Mouse (Mus musculus) liver, embryonic 12.5 days (tissue): ENCODE measurements at regions not wholly inside any gene's neighbourhood (a gene's known extent, or its start where the extent isn't known, plus 50 kb on each side); places are given as distances from the start of the nearest gene placed in this dataset.

Experiments
- ATAC-seq: fragments of 200-750 bp; cut with Nextera tagmentation; 2 replicates; pipeline ENCODE4 v1.8.0; 2017; ENCODE audit warnings: moderate number of reproducible peaks, mild to moderate bottlenecking, moderate library complexity
- H3K27ac ChIP-seq: fragments of 300-500 bp; sonication (generic); 2 replicates; pipeline ENCODE4 v1.5.1; 2016; ENCODE audit warnings: mild to moderate bottlenecking
- H3K27me3 ChIP-seq: fragments of 300-500 bp; sonication (generic); replicated peaks from 2 replicates; pipeline ENCODE4 v1.6.1; 2016; ENCODE audit warnings: mild to moderate bottlenecking, moderate library complexity
- H3K36me3 ChIP-seq: fragments of 300-500 bp; sonication (generic); 2 replicates; pipeline ENCODE4 v1.6.1; 2016; ENCODE audit warnings: mild to moderate bottlenecking, moderate library complexity
- H3K4me1 ChIP-seq: fragments of 300-500 bp; sonication (generic); 2 replicates; pipeline ENCODE4 v1.6.1; 2016
- H3K4me2 ChIP-seq: fragments of 300-500 bp; sonication (generic); 2 replicates; pipeline ENCODE4 v1.6.1; 2016; ENCODE audit warnings: mild to moderate bottlenecking, moderate library complexity
- H3K4me3 ChIP-seq: fragments of 300-500 bp; sonication (generic); 2 replicates; pipeline ENCODE4 v1.5.1; 2016; ENCODE audit warnings: mild to moderate bottlenecking, moderate library complexity
- H3K9ac ChIP-seq: fragments of 300-500 bp; sonication (generic); 2 replicates; pipeline ENCODE4 v1.6.1; 2016; ENCODE audit warnings: mild to moderate bottlenecking, moderate library complexity
- H3K9me3 ChIP-seq: fragments of 300-500 bp; sonication (generic); replicated peaks from 2 replicates; pipeline ENCODE4 v1.6.1; 2016; ENCODE audit warnings: mild to moderate bottlenecking, moderate library complexity
- WGBS: fragments of 180-500 bp; shearing (Covaris S2); methylation state at CpG from one replicate; pipeline ENCODE4 v1.1.7; 2016; ENCODE audit not compliant: insufficient replicate concordance; 5-methylcytosine and 5-hydroxymethylcytosine counted together

- Histone ChIP-seq H3K9me3 (no peaks in the 10 kb centered on the region), H3K27ac (no peak overlapping the region), H3K4me2 (no peak overlapping the region), H3K4me3 (no peak overlapping the region), H3K27me3 (no peaks in the 10 kb centered on the region), H3K4me1 (no peaks in the 10 kb centered on the region), H3K9ac (no peak overlapping the region), H3K36me3 (no peaks in the 10 kb centered on the region)
- WGBS: 71% methylated on average over 3 of the region's 3 CpGs
- ATAC-seq: no peak
Observed at GRCm38 (mm10) chr3:149367888-149368287, 377.5 kb upstream of the Adgrl2 start.

GRCm38 (mm10) chr3:149360164-149360563, 369.8 kb upstream of the Adgrl2 start:
- no peak for ATAC-seq
- no peaks in the 10 kb centered on the region for H3K27me3 ChIP-seq
- H3K4me2 ChIP-seq: no peak overlapping the region
- H3K36me3 ChIP-seq: no peaks in the 10 kb centered on the region
- H3K27ac ChIP-seq: no peak overlapping the region
- H3K4me3 ChIP-seq: no peak overlapping the region
- H3K9me3 ChIP-seq: no peaks in the 10 kb centered on the region
- no peak overlapping the region for H3K9ac ChIP-seq
- no peaks in the 10 kb centered on the region for H3K4me1 ChIP-seq
- 34% methylated on average over 2 of the region's 2 CpGs for WGBS

GRCm38 (mm10) chr3:149358570-149359193, 368.3 kb upstream of the Adgrl2 start:
- Histone ChIP-seq H3K36me3 (no peaks in the 10 kb centered on the region), H3K27ac (no peak overlapping the region)

GRCm38 (mm10) chr3:149357903-149358569, 367.7 kb upstream of the Adgrl2 start:
- H3K9me3 ChIP-seq: no peaks in the 10 kb centered on the region
- no peaks in the 10 kb centered on the region for H3K27me3 ChIP-seq
- H3K9ac ChIP-seq: no peak overlapping the region
- H3K36me3 ChIP-seq: no peaks in the 10 kb centered on the region
- H3K27ac ChIP-seq: no peak overlapping the region
- WGBS: 50% methylated on average over 14 of the region's 14 CpGs
- ATAC-seq: no peak
- H3K4me1 ChIP-seq: no peaks in the 10 kb centered on the region
- no peak overlapping the region for H3K4me2 ChIP-seq
- H3K4me3 ChIP-seq: no peak overlapping the region

More at GRCm38 (mm10) chr3:149358570-149359193, 368.3 kb upstream of the Adgrl2 start:
- WGBS: 32% methylated on average over 6 of the region's 6 CpGs
- Histone ChIP-seq H3K9me3 (no peaks in the 10 kb centered on the region), H3K4me3 (no peak overlapping the region), H3K9ac (no peak overlapping the region), H3K4me1 (no peaks in the 10 kb centered on the region), H3K27me3 (no peaks in the 10 kb centered on the region), H3K4me2 (no peak overlapping the region)
- ATAC-seq: no peak

- Histone ChIP-seq H3K4me2 (no peak overlapping the region), H3K27me3 (no peaks in the 10 kb centered on the region), H3K9ac (no peak overlapping the region), H3K36me3 (no peaks in the 10 kb centered on the region), H3K4me1 (no peaks in the 10 kb centered on the region), H3K4me3 (no peak overlapping the region), H3K9me3 (no peaks in the 10 kb centered on the region), H3K27ac (no peak overlapping the region)
- ATAC-seq: no peak
- 52% methylated on average over 2 of the region's 2 CpGs for WGBS
Observed at GRCm38 (mm10) chr3:149357121-149357520, 366.8 kb upstream of the Adgrl2 start.

GRCm38 (mm10) chr3:149355362-149355761, 365.0 kb upstream of the Adgrl2 start:
- Histone ChIP-seq H3K36me3 (no peaks in the 10 kb centered on the region), H3K27ac (no peak overlapping the region), H3K4me1 (no peaks in the 10 kb centered on the region), H3K27me3 (no peaks in the 10 kb centered on the region), H3K4me3 (no peak overlapping the region), H3K9ac (no peak overlapping the region), H3K9me3 (no peaks in the 10 kb centered on the region), H3K4me2 (no peak overlapping the region)
- ATAC-seq: no peak
- 74% methylated on average over 11 of the region's 11 CpGs for WGBS

- no peak for ATAC-seq
- Histone ChIP-seq H3K4me2 (no peak overlapping the region), H3K4me1 (no peaks in the 10 kb centered on the region), H3K9me3 (no peaks in the 10 kb centered on the region), H3K27me3 (no peaks in the 10 kb centered on the region), H3K4me3 (no peak overlapping the region), H3K9ac (no peak overlapping the region), H3K36me3 (no peaks in the 10 kb centered on the region), H3K27ac (no peak overlapping the region)
- WGBS: 78% methylated on average over 5 of the region's 5 CpGs
Observed at GRCm38 (mm10) chr3:149353958-149354357, 363.6 kb upstream of the Adgrl2 start.

- H3K27me3 ChIP-seq: no peaks in the 10 kb centered on the region
- no peak overlapping the region for H3K4me2 ChIP-seq
- no peak overlapping the region for H3K27ac ChIP-seq
- no peaks in the 10 kb centered on the region for H3K36me3 ChIP-seq
- no peak overlapping the region for H3K9ac ChIP-seq
- WGBS: 28% methylated on average over 6 of the region's 6 CpGs
- no peaks in the 10 kb centered on the region for H3K9me3 ChIP-seq
- ATAC-seq: no peak
- no peak overlapping the region for H3K4me3 ChIP-seq
- H3K4me1 ChIP-seq: no peaks in the 10 kb centered on the region
Observed at GRCm38 (mm10) chr3:149352546-149352945, 362.2 kb upstream of the Adgrl2 start.

GRCm38 (mm10) chr3:149349731-149350130, 359.4 kb upstream of the Adgrl2 start:
- Histone ChIP-seq H3K4me1 (no peaks in the 10 kb centered on the region), H3K4me2 (no peak overlapping the region), H3K27me3 (no peaks in the 10 kb centered on the region), H3K36me3 (no peaks in the 10 kb centered on the region), H3K9ac (no peak overlapping the region), H3K4me3 (no peak overlapping the region), H3K27ac (no peak overlapping the region), H3K9me3 (no peaks in the 10 kb centered on the region)
- no peak for ATAC-seq
- WGBS: 60% methylated on average over 6 of the region's 6 CpGs

GRCm38 (mm10) chr3:149349211-149349697, 358.9 kb upstream of the Adgrl2 start:
- ATAC-seq: peak; percentile 69; the same call in 1 of the 2 replicates
- Histone ChIP-seq H3K27ac (no peak overlapping the region), H3K27me3 (no peaks in the 10 kb centered on the region), H3K36me3 (no peaks in the 10 kb centered on the region), H3K4me2 (no peak overlapping the region), H3K9me3 (no peaks in the 10 kb centered on the region), H3K9ac (no peak overlapping the region), H3K4me3 (no peak overlapping the region), H3K4me1 (no peaks in the 10 kb centered on the region)
- WGBS: 32% methylated on average over 9 of the region's 9 CpGs

GRCm38 (mm10) chr3:149348459-149348971, 358.2 kb upstream of the Adgrl2 start:
- no peak for ATAC-seq
- Histone ChIP-seq H3K4me1 (no peaks in the 10 kb centered on the region), H3K4me2 (no peak overlapping the region), H3K9me3 (no peaks in the 10 kb centered on the region), H3K4me3 (no peak overlapping the region), H3K36me3 (no peaks in the 10 kb centered on the region), H3K27me3 (no peaks in the 10 kb centered on the region), H3K27ac (no peak overlapping the region), H3K9ac (no peak overlapping the region)
- 65% methylated on average over 1 of the region's 1 CpGs for WGBS

- ATAC-seq: no peak
- Histone ChIP-seq H3K36me3 (no peaks in the 10 kb centered on the region), H3K9ac (no peak overlapping the region), H3K27me3 (no peaks in the 10 kb centered on the region), H3K27ac (no peak overlapping the region), H3K4me2 (no peak overlapping the region), H3K4me3 (no peak overlapping the region), H3K4me1 (no peaks in the 10 kb centered on the region), H3K9me3 (no peaks in the 10 kb centered on the region)
- WGBS: 53% methylated on average over 6 of the region's 6 CpGs
Observed at GRCm38 (mm10) chr3:149347241-149347992, 357.1 kb upstream of the Adgrl2 start.
